Mouse (Mus musculus) colon, adult 2 months (tissue): ENCODE data around the gene Timmdc1. TPM values are rescaled to one million over a fixed set of nuclear protein-coding genes. Genes with fewer than 3 reads are reported as not detected.

Experiments used
- polyA plus RNA-seq: library from polyadenylated mRNA; depleted of rRNA; stranded (reverse); fragments of >200 nt; gene quantifications from 2 replicates; pipeline ENCODE4 v1.2.3, GENCODE M21; 2012; rRNA removed

The Timmdc1 gene
- polyA plus RNA-seq = 19.5 and 35.3 TPM in 2 replicates

DNA sequence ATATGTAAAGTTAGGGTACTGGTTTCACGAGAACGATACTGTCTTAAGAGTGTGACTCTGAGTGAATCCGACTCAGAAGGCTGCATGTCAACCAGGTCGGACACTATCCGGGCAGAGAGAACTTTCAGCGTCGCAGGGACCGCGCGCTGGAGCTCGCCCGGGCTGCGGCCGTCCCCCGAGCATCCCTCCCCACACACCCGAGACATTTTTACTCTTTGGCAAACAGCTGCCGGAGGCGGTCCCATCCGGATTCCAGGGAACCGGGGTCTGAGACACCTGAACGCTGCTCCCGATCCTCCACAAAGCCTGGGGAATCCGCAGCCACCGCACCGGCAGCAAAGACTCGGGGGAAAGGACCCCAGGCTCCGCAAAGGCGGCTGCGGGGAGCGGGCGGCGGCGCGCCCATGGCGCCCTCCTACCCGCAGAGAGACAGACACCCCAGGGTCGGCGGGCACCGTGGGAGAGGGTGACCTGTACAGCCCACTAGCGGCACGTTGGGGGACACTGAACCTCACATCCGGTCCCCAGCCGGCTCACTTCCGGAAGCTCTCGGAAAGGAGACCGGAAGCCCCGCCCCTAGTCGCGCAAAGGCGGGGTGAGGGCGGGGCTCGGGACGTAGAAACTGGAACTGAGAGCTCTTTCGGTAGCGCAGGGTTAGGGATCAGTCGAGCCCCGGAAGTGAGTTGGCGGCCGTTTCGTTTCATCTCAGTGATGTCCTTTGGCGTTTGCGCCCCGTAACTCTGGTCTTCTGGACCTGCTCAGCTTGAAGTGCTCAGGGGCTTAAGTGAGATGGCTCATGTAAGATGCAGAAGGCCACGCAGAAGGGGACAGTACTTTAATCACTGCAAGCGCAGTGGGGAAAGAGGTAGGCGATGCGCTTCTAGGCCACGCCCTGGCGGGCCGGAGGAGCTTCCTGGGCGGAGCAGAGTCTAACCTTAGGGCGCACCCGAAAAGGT is at the start of gene Timmdc1:
Timmdc1 (minus strand) TSS at position 535 of the 956 bp plus-strand sequence.

DNA sequence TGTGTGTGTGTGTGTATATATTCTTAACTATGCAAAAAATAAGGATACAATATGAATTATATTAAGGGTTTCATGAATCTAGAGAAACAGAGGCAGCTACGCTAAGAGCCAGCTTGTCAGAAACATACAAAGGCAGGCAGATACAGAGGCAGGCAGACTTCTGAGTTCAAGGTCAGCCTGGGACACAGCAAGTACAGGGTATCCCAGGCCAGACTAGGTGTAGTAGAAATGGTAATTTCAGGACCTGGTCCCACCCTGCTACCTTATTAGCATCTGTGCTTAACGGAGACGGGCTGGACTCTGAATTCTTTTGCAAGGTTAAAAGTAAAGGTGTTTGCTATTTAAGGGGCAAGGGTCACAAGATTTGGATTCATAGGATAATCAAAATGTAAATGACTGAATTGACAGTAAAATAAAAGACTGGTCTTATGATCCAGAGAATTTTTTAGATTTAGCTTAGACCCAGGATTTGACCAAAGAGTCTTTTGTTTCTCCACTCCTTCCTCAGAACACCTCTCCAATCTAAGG is 35.8 kb upstream of the Timmdc1 start, which contains the start of gene Tmem39a:
Tmem39a (plus strand) TSS at position 478 of the 528 bp plus-strand sequence.

DNA sequence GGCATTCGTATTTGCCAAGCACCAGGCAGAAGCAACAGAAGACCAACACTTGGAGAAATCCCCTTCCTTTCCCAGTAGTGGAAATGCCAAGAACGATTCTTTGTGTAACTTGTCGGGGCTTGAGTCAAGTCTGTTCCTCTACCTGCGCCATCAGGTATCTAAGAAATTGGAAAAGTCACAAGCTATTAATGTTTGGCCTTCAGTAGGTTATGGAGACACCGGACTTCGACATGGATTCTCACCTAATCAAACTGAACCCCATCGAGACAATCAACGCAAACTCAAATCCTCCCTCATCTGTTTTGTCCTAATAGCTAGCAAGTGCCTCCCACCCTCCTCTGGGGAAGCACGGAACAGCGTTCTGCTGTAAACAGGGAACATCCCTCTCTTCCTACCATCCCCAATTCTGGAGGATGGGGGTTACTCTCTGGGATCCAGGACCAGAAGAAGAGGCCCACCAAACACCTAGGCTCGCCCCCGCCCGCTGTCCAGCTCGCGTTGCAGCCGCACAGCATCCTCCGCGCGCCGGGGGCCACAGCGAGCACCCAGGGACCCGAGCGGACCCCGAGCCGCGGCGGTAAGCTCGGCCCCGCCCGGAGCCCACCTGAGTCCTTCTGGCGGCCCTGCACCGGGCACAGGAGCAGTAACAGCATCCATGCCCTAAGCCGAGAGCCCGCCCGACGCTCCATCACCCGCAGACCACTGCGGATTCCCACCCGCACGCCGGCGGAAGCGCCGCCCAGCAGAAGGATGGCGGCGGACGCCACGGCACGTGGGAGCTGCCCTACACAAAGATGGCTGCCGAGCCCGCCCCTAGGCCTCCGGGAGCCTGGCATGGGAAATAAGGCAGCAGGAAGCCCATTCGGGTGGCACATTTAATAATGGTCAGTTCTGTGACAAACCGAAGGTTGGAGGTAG is 27.3 kb upstream of the Timmdc1 start, which contains the start of gene Poglut1:
Poglut1 (minus strand) TSS at position 780 of the 918 bp plus-strand sequence.

DNA sequence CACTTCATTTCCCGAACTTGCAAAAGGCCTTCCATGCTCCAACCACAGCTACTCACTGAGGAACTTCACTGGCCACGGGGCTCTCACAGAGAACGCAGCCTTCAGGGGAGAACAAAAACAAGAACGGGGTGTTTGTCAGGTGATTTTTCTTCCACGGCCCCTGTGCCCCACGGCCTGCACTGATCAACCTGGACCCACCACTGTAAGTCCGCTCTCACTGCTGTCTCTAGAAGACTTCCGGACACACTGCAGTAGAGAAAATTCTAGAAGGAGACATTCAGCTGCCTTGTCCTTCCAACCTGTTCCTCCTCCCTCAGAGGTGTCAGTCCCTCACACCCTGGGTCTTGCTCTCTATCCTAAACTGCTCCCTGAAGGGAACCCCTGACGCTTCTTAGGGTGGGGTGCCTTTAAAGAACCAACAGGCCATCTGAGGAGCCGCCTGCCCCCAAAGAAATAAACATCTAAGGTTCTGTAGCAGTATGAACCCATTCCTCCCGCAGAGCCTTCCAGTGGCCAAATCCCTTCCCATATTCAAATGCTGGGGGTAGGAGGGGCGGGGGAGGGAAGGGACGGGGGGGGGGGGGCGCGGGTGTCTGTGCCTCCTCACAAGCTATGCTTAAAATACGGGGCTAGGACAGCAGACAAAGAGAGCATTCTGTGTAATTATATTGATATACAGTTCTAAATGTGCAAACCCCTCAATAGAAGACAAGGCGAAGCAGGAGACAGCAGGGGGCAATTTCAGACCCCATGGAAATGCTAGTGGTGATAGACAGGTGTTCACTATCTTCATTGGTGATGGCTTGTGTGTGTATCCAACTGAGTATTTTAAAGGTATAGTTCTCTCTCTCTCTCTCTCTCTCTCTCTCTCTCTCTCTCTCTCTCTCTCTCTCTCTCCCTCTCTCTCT is 66.7 kb downstream of the Timmdc1 start, which contains the start of gene Cd80:
Cd80 (plus strand) TSS at position 51 of the 908 bp plus-strand sequence.

GRCm38 (mm10) chr16:38452442-38453202 is 69.8 kb downstream of the Timmdc1 start, which contains the start of gene Adprh:
TSS of gene Adprh (minus strand) at chr16:38452703.

Other genes starting within 250 kb of the Timmdc1 start
- 36.9 and 38.3 TPM in 2 replicates for gene Nr1i2, start 227.8 kb downstream of the Timmdc1 start, polyA plus RNA-seq
- gene Maats1, start 180.5 kb downstream of the Timmdc1 start, polyA plus RNA-seq = 0.14 TPM in 1 of 2 replicates, not detected in the other
- 69.0 and 78.8 TPM in 2 replicates for gene Cox17, start 175.7 kb downstream of the Timmdc1 start, polyA plus RNA-seq
- gene Gm21987, start 175.6 kb downstream of the Timmdc1 start, polyA plus RNA-seq = 2.8 TPM in 1 of 2 replicates, not detected in the other
- gene Popdc2, start 160.5 kb downstream of the Timmdc1 start, polyA plus RNA-seq = 24.8 and 31.2 TPM in 2 replicates
- gene Pla1a, start 89.5 kb downstream of the Timmdc1 start, polyA plus RNA-seq = 1.6 and 2.0 TPM in 2 replicates
- 32.6 and 40.6 TPM in 2 replicates for gene Adprh, start 70.0 kb downstream of the Timmdc1 start, polyA plus RNA-seq
- 0.16 and 0.19 TPM in 2 replicates for gene Cd80, start 67.1 kb downstream of the Timmdc1 start, polyA plus RNA-seq
- gene Poglut1, start 27.6 kb upstream of the Timmdc1 start, polyA plus RNA-seq = 8.8 and 9.5 TPM in 2 replicates
- 51.5 and 60.9 TPM in 2 replicates for gene Tmem39a, start 36.0 kb upstream of the Timmdc1 start, polyA plus RNA-seq
- 2.7 and 3.6 TPM in 2 replicates for gene Arhgap31, start 190.6 kb upstream of the Timmdc1 start, polyA plus RNA-seq
- gene B4galt4, start 219.6 kb upstream of the Timmdc1 start, polyA plus RNA-seq = 17.4 and 23.6 TPM in 2 replicates